Mouse (Mus musculus) C2C12 (cell line): ENCODE data around the gene Itpkc. TPM values are rescaled to one million over a fixed set of nuclear protein-coding genes. Genes with fewer than 3 reads are reported as not detected.

Experiments used
- H3K27me3 ChIP-seq: one replicate; pipeline ENCODE4 v1.6.1; 2011; ENCODE audit not compliant: control insufficient read depth, insufficient read depth, insufficient read length
- H3K36me3 ChIP-seq: one replicate; pipeline ENCODE4 v1.6.1; 2011; ENCODE audit not compliant: control insufficient read depth, insufficient read depth
- H3K4me3 ChIP-seq: one replicate; pipeline ENCODE4 v1.5.1; 2011; ENCODE audit warnings: mild to moderate bottlenecking, control low read depth; ENCODE audit not compliant: poor library complexity, insufficient read depth, severe bottlenecking
- H3K79me2 ChIP-seq: one replicate; pipeline ENCODE4 v1.6.1; 2011; ENCODE audit not compliant: control insufficient read depth, insufficient read depth
- H3K79me3 ChIP-seq: one replicate; pipeline ENCODE4 v1.6.1; 2011; ENCODE audit warnings: low read depth, control low read depth
- H3ac ChIP-seq: one replicate; pipeline ENCODE3; 2011; ENCODE audit warnings: low read depth; ENCODE audit not compliant: control insufficient read depth, insufficient read length
- CEBPB ChIP-seq: IDR thresholded peaks from one replicate; pipeline ENCODE4 v1.6.1; 2011; ENCODE audit warnings: low read depth, mild to moderate bottlenecking, control low read depth, moderate library complexity
- CTCF ChIP-seq: IDR thresholded peaks from one replicate; pipeline ENCODE4 v1.5.1; 2011; ENCODE audit not compliant: control insufficient read depth, insufficient read depth, insufficient read length
- FOSL1 ChIP-seq: IDR thresholded peaks from one replicate; pipeline ENCODE4 v1.8.0; 2011; ENCODE audit warnings: mild to moderate bottlenecking, low read length; ENCODE audit not compliant: poor library complexity, insufficient read depth, severe bottlenecking
- MAX ChIP-seq: IDR thresholded peaks from one replicate; pipeline ENCODE4 v1.6.1; 2011; ENCODE audit warnings: mild to moderate bottlenecking, control low read depth
- MYOD1 ChIP-seq: IDR thresholded peaks from one replicate; pipeline ENCODE4 v1.6.1; 2011; ENCODE audit warnings: low read depth; ENCODE audit not compliant: control insufficient read depth, insufficient read length
- MYOG ChIP-seq: IDR thresholded peaks from one replicate; pipeline ENCODE4 v1.6.1; 2011; ENCODE audit not compliant: control insufficient read depth, insufficient read length; ENCODE audit errors: extremely low read depth
- USF1 ChIP-seq: IDR thresholded peaks from one replicate; pipeline ENCODE4 v1.6.1; 2011; ENCODE audit warnings: low read depth, mild to moderate bottlenecking, control low read depth, moderate library complexity
- polyA plus RNA-seq: library from polyadenylated mRNA; unstranded; fragments of >200 nt; fragmentation: generic; extraction: Trizol; gene quantifications from one replicate; pipeline ENCODE4 v1.2.1, GENCODE M21; 2012; ENCODE audit warnings: missing spikeins

Gene Itpkc
- polyA plus RNA-seq, 1 experiment = 5.7 TPM

- H3K4me3 ChIP-seq = no peak overlapping the region
- H3K36me3 ChIP-seq = no peaks in the 10 kb centered on the region
- H3K79me2 ChIP-seq = peaks cover 55% of the 10 kb centered on the region
- TF ChIP-seq USF1 (no peak), CEBPB (no peak), MYOG (no peak), FOSL1 (no peak), MYOD1 (no peak), MAX (no peak), CTCF (no peak)
- no peak overlapping the region for H3ac ChIP-seq
- H3K79me3 ChIP-seq = peaks cover 7% of the 10 kb centered on the region
- H3K27me3 ChIP-seq = no peaks in the 10 kb centered on the region
These were observed 64.1 kb downstream of the Itpkc start for GRCm38 (mm10) chr7:27164112-27164947.

DNA sequence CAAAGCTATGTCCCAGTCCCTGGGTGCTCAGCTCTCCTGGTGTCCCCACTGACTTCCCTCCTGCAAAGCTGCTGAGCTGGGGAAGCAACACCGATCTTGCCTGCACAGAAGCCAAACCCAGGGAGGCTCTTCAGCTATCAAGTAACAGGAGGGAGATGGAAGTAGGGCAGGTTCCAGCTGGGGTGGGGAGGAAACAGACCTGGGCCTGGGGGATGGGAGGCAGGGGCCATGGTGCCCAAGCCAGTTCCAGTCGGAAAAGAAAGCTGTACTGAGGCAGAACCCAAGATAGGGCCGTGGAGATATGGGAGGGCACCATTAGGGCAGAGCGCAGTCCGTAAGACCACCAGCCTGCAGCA, 65.0 kb downstream of the Itpkc start:
- Histone ChIP-seq H3K79me3 (peaks cover 7% of the 10 kb centered on the region), H3K79me2 (peaks cover 55% of the 10 kb centered on the region), H3K27me3 (no peaks in the 10 kb centered on the region), H3K36me3 (peaks cover 5% of the 10 kb centered on the region), H3ac (no peak overlapping the region), H3K4me3 (no peak overlapping the region)
- TF ChIP-seq MYOG (no peak), MYOD1 (no peak), MAX (no peak), CTCF (no peak), FOSL1 (no peak), USF1 (no peak), CEBPB (no peak)

DNA sequence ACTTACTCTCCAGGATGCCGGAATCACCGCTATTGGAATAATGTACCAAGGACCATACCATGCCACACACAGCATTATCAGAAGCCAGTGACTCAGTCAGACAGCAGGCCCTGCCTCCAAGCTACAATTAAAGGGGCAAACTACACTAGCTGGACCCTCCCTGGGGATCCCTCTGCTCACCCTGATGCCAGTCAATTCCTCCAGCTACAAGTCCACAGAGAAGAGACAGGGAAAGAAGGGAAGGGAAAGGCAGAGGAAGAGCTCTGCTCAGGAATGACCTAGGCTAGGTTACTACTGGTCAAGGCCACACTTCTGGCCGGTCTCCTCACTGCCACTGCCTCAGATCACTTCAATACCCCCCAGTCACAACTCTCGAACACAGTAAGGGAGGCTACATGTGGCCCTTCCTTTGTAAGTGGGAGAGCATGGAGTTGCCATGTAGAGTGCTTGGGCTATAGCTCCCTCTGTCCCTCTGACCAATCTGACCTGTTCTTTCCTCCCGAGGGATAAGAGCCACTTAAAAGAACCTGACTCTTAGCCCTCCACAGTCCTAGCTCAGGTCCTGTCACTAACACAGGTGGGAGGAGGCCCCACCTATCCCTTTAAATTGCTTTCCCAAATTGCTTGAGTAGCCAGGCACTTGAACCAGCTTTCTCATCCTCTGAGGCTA, 65.5 kb downstream of the Itpkc start:
- H3ac ChIP-seq = no peak overlapping the region
- H3K4me3 ChIP-seq = no peak overlapping the region
- H3K27me3 ChIP-seq = no peaks in the 10 kb centered on the region
- H3K79me3 ChIP-seq = peaks cover 7% of the 10 kb centered on the region
- no peak for TF ChIP-seq MAX
- no peak for TF ChIP-seq MYOG
- no peak for TF ChIP-seq FOSL1
- TF ChIP-seq CEBPB = no peak
- TF ChIP-seq CTCF = no peak
- TF ChIP-seq MYOD1 = no peak
- no peak for TF ChIP-seq USF1
- H3K36me3 ChIP-seq = peaks cover 10% of the 10 kb centered on the region
- peaks cover 55% of the 10 kb centered on the region for H3K79me2 ChIP-seq

DNA sequence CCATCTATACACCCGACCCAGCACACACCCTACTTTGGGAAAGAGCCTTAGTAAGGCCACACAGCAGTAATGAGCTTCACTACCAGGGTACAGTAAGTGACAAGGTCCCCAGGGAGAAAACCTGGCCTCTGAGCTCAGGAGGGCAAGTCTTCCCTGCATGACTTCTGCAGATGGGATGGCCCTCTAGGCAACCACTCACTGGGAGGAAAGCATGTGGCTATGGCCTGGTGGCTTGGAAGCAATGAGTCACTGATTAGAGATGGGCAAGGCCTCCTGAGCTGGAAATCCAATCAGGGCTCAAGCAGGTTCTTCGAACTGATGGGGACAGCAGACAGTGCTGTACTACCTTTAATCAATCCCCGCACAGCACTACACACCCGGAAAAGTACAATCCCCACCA, 66.7 kb downstream of the Itpkc start:
- Histone ChIP-seq H3K79me3 (peaks cover 7% of the 10 kb centered on the region), H3K4me3 (no peak overlapping the region), H3K36me3 (peaks cover 10% of the 10 kb centered on the region), H3K79me2 (peaks cover 55% of the 10 kb centered on the region), H3K27me3 (no peaks in the 10 kb centered on the region), H3ac (no peak overlapping the region)
- TF ChIP-seq MAX = no peak
- TF ChIP-seq FOSL1 = no peak
- TF ChIP-seq USF1 = no peak
- TF ChIP-seq CEBPB = no peak
- no peak for TF ChIP-seq CTCF

DNA sequence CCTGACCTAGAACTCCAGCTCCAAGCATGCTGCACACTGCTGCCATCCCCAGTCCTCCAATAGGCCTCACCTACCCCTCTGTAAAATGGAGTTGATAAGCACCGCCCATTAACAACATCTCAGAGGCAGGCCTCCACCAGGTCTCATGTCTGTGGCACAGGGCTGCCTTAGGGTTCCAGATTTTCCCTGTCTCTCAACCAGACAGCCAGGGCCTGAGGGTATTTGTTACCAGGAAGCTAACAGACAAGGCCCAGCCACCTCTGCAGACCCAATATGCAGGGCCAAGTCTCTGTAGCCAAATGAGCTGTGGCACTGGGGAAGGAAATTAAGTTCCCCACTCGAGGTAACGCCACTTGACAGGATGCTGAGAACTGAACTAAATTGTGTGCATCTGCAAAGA, 67.5 kb downstream of the Itpkc start:
- no peak for TF ChIP-seq MYOG
- TF ChIP-seq CTCF = no peak
- TF ChIP-seq CEBPB = no peak
- TF ChIP-seq FOSL1 = no peak
- no peak for TF ChIP-seq USF1
- TF ChIP-seq MAX = no peak
- TF ChIP-seq MYOD1 = no peak
- peaks cover 10% of the 10 kb centered on the region for H3K36me3 ChIP-seq
- no peaks in the 10 kb centered on the region for H3K27me3 ChIP-seq
- H3ac ChIP-seq = no peak overlapping the region
- peaks cover 7% of the 10 kb centered on the region for H3K79me3 ChIP-seq
- H3K79me2 ChIP-seq = peaks cover 52% of the 10 kb centered on the region
- no peak overlapping the region for H3K4me3 ChIP-seq
